Mouse (Mus musculus) adrenal gland, postnatal 10 days (tissue): ENCODE results near the gene Chil1. TPM values are rescaled to one million over a fixed set of nuclear protein-coding genes. Genes with fewer than 3 reads are reported as not detected.

Experiments used
- DNase-seq: peaks from one replicate; pipeline ENCODE4 v3.0.0; 2021; ENCODE audit warnings: mixed read lengths
- long read RNA-seq, 2 experiments: library from polyadenylated mRNA; stranded (forward); transcript quantifications; one replicate each; pipeline ENCODE4 v2.0.0; 2021
- total RNA-seq, 2 experiments: library from RNA; stranded (reverse); gene quantifications; 2 replicates each; pipeline ENCODE4 v1.2.3; 2021

Gene Chil1
- total RNA-seq = 1 to 10 TPM; 1.4 to 2.4 TPM
- long read RNA-seq, experiment 1, partial matches to known transcripts = 1 of 2 reads
- long read RNA-seq, experiment 1, other reads (novel, unspliced or antisense) = 0 of 2 reads
- long read RNA-seq, experiment 2, partial matches to known transcripts = 0 of 2 reads
- long read RNA-seq, experiment 2, other reads (novel, unspliced or antisense) = 1 of 2 reads

DNA sequence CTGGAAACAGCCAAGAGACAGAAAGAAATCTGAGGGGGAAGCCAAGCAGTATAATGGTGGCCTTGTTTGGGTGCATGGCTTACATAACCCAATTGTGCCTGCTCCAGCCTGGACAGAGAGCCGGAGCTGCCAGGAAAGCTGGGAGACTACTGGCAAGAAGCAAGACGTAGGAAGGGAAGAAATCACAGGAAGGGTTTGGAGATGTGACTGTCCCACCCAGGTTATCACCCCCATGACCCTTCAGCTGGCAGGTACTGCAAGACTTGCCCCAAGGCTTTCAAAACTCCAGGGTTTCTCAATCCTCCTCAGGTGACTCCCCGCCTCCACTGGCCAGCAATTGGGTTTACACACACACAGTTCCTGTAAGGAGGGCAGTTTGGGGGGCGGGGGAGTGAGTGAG lies at the start of gene Chil1:
Gene Chil1 (plus strand): TSS at position 152 of the 400 bp plus-strand sequence.
- peak; percentile 42 for DNase-seq

DNA sequence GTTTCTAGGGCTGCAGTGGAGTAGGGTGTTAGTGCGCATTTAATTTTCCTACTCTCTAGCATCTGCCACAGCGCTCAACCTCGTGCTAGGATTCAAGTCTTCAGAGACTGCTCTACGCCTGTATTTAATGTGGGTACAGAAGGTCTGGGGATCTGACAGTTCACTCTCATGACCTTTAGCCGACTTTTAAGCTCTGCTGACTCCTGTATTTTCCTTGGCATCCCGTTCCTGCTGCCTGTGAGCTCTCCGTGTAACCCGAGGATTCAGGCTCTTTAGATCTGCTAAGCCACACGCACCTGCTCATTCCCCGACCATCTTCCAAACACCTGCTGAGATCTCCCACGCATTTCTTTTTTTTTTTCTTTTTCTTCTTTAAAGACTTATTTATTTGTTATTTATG lies 48.7 kb upstream of the Chil1 start:
- DNase-seq = no peak

DNA sequence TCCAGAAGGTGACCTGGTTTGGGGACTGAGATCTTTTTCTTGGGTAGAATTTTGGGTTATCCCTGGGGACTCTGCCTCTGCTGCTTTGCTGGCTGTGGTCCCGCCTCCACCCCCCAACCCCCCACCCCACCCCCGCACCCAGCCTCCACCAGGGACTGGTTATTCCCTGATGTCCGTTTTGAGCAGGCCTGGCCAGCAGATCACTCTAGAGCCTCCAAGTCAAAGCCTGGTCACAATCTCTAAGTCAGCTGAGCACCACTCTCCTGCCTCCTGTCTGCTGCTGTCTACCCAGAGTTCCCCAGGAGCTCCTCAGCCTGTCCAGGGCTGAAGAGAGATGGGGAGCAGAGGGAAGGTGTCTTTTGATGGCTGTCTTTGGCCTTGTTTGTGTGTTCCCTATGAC lies 45.6 kb upstream of the Chil1 start:
- no peak for DNase-seq

DNA sequence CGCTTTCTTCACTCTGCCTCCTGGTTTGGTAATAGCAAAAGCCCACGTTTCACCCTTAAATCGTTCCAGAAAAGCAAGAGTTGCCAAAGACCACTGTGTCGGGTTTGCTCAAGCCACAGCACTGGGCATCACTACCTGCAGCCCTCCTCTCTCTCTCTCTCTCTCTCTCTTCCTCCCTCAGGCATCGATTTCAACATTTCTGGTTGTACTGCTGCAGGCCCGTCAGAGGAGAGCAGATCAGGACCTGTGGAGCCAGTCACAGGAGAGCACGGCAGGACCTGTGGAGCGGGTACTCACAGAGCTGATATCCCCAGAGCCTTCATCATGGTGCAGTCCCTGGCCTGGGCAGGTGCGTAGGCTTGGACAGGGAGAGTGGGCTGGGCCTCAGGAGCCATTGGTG lies 43.6 kb upstream of the Chil1 start:
- DNase-seq = no peak

DNA sequence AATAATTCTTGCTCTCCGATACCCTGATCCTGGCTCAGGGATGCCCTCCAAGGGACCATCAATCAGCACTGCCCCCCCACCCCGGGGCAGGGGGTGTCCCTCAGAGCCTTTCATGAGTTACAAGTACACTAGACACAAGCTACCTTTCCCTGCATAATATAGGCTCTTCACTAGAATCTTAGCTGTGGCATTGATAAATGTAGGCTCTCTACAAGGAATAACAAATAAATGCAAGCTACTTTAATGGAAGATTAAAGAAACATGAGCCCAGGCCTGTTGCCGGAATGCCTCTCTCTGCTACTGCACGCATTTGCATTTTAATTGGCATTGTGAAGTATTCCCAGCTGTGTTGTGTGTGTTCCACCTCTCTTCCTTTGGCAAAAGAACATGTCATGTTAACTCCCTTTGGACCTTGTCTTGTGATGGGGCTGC lies 39.6 kb upstream of the Chil1 start:
- DNase-seq = no peak

DNA sequence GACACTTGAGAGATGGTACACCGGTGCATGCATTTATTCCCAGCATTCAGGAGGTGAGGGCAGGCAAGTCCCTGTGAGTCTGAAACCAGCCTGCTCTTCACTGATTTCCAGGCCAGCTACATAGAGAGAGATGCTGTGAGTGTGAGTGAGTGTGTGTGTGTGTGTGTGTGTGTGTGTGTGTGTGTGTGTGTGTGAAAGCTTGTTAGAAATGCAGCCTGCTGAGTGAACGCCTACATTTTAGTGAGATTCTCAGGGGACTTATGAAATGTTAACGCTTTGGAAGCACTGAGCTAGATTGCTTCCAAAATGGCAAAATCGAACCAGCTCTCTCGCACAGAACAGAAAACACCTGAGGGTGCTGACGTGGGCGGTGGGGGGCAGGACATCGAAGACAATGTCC lies 35.9 kb upstream of the Chil1 start:
- DNase-seq = no peak

DNA sequence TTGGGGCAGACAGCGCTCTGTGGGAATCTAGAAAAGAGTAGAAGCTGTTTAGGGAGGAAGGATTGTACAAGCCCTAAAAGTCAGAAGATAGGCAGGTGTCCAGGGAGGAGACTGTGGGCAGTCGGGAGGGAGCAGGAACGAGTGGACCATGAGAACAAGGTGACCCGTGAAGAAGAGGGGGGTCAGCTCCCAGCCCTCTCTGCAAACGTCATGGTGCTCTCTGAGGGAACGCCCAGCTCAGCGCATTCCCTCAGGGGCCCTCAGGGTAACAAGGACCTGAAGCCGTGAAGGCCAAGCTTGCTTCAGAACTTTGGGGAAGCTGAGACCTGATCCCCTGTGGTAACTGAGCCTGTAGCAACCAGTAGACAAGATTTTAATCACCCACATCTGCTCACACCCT lies 31.9 kb upstream of the Chil1 start:
- DNase-seq = no peak

DNA sequence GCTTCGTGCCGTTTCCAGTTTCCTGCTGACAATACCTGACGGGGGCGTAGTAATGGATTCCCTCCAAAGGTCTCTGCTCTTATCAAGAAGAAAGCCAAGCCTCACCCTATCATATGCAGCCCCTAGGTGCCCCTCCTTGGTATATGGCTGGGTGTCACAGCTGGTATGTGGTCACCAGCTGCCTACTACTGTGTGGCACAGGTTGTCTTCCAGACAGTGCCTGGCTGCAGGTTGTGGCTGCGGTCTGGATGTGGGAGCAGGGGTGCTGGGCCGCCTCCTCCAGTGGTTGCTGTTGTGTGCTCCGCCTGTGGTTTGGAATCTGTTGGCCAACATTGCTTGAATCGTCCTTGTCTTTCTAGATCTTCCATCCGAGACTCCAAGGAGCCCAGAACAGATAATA lies 31.2 kb upstream of the Chil1 start:
- no peak for DNase-seq

DNA sequence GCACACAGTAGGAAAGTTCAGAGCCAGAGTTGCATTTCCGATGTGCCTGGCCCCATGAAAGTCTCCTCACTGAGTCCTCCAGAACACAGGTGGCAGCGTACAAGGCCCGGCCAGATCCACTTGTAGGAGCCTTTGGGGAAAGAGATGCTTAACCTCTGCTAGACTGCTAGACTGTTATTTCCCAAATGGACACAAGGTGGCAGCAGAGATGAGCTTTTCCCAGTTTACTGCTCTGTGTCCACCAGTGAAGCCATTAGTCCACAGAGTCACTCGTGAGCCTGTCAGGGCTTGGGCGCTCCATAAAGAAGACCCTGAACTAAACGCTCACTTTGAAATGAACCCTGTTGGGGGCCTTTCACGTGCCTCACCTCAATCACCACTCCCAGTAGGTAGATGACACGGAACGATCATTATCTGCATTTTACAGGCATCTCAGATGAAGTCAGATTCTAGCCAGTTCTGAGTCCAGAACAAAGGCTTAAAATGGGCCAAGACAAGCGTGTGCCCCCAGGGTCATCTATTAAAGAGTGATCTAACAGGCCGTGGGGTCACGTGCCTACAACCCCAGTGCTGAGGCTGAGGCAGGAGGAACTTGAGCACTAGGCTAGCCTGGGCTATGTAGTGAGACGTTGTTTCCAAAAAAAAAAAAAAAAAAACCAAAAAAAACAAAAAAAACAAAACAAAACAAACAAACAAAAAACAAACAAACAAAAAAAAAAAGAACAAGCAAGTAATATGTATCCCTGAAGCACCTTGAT lies 30.1 kb upstream of the Chil1 start:
- DNase-seq = peak; percentile 88

DNA sequence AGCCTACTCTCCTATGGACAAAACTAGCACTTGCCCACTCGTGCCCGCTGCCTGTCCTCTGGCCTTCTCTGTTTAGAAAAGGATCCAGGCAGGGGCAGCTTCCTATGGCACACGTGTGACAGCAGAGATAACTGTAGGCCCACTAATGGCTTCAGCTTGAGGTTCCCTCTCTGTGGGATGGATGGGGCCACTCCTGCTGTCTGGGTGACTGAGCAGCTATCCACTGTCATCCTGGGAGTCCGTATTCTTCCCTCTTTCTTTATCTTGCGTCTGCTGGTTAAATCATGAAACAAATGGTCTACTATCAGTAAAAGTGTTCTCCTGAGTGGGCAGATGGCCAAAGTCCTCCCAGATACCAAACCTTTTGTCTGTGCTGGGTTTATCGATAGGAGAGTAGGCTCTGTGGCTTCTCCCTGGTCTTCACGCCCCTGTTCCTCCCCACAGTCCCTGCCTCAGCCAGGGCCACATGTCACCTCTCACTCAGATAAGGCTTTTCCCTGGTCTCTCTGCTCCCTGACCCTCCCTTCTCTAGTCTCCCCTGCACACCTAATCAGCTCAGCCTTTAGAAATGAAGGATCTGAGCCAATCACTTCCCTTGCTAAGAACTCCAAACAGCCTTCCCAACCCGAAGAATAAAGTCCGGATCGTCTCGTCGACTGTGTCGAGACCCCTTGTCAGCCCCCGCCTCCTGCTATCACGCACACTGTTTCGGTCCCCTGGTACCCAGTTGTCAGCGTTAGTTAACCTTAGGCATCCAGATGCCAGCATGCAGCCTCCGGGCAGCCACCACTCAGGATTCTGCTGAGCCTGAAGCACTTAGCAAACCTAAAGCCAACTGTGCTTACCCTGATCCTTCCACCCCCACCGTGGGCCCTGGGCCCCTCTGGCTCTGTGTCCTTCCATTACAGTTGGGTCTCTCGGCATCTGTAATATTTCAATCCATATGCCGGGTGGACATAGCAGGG lies 29.1 kb upstream of the Chil1 start:
- DNase-seq = no peak

DNA sequence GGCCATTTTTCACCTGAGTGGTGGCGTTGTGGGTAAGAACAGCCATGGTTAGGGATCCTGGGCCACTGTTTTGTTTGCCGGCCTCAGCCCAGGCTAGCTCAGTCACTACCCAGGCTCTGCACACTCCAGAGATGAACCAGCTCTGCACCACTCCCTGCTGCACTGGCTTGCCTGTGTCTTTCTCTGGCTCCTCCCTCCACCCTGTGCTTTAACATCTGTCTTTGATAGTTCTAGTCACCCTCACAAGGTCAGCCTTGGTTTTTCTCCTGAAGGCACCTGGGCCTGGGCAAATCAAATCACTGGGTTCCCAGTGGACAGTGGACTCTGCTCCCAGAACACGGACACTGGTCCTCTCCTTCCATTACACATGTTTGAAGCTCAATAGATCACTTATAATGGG lies 27.9 kb upstream of the Chil1 start:
- no peak for DNase-seq

DNA sequence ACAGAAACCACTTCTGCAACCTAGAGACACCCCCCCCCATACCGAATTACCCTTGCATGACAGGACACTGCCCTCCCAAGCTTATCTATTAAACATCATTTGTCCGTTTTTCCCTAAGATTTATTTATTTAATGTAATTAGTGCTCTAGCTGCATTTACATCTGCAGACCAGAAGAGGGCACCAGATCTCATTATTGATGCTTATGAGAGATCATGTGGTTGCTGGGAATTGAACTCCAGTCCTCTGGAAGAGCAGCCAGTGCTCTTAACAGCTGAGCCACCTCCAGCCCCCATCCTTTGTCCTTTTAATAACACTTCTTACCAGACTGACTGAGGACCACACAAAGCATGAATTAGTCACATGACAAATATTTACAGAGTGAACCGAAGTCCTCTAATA lies 27.3 kb upstream of the Chil1 start:
- no peak for DNase-seq

DNA sequence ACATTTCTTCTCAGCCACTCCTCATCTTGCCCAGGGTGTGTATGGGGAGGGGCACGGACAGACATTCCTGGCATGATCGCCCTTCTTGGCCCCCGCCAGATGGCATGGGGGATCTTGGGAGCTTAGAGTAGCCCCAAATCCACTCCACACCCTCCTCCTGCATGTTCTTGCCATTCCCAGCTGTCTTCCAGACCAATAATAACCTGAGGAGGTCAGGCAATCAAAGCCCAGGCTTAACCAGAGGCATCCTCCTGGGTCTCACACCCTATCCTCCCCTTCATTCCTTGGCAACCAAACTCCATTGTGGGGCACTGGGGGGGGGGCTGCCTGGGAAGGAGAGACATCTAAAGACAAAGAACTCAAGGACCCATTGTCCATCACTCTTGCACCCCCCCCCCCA lies 21.6 kb upstream of the Chil1 start:
- no peak for DNase-seq

DNA sequence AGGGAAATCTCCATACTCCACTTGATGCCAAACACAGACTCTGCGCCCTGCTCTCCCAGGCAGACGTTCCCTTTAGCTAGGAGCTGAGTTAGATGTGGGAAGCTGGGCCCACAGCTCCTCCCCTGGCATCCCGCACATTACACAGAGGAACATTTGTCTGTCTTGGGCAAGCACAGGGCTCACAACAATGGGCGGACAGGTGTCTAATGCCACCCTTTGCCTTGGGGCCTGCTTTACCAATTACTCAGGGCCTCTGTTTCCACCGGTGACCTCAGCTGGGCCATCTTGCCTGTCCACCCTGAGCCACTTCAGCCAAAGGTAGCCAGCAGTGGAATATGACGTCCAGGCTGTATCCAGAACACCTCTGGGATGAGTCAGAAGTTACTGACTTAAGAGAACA lies 20.6 kb upstream of the Chil1 start:
- no peak for DNase-seq

DNA sequence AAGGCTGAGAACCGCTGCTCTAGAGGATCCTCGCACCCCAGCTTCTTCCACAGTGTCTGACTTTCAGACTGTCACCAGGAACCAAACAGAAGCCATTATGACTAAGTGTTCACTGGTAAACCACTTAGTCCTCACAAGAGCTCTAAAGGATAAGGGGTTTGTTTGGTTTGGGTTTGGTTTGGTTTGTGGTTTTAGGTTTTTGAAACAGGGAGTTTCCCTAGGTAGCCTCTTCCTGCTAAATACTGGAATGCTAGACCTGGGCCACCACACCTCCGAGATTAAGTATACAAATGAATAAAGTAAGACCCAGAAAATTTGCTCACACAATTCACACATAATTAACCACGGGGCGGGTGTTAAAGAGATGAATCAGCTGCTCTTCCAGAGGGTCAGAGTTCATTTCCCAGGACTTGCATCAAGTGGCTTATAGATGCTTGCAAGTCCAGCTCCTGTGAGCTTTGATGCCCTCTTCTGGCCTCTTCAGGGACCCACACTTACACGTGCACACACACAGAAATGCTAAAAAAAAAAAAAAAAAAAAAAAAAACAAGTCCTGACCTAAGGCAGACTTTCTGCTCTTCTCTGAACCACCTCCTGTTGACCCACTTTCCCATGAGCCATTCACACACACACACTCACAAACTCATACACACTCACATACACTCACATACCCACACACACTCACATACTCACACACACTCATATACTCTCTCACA lies 19.3 kb upstream of the Chil1 start:
- no peak for DNase-seq

DNA sequence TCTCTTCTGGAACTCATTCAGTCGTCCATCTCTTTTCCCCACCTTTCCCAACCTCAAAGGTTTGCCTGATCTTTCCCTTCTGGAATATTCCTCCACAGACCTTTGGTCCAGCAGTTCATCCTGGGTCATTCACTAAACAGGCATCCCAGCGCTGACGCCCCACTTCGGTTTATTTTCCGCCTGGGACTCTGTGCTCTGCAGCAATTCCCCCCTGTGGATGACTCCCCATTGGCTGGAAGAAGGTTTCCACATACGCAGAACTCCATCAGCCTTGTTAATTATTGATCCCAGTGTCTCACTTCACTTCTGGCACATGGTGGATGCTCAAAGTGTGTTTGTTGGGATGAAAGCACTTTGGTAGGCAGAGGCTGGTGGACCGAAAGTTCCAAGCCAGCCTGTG lies 18.5 kb upstream of the Chil1 start:
- no peak for DNase-seq

DNA sequence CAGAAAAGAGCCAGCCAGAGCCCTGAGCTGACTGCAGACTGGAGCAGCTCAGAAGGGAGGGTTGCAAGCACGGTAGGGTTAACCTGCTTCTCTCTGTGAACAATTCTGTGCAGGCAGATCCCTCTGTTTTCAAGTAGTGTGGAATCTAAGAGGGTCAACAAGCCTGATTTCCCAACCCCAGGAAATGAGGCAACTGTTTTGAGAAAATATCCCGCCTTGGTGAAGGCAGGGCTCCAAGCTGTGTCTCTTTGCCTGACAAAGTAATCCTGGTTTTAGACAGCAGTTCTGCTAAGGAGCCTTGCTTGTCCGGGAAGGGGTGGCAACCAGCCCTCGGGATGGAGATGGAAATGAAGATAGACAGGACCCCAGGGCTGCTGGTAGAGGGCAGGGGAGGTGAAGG lies 17.5 kb upstream of the Chil1 start:
- DNase-seq = no peak

DNA sequence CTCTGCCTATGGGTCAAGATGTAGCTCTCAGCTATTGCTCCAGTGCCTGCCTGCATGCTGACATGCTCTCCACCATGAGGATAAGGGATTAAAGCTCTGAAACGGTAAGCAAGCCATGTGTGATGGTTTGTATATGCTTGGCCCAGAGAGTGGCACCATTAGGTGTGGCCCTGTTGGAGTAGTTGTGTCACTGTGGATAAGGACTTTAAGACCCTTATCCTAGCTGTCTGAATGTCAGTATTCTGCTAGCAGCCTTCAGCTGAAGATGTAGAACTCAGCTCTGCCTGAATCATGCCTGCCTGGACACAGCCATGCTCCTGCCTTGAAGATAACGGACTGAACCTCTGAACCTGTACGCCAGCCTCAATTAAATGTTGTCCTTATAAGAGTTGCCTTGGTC lies 15.4 kb upstream of the Chil1 start:
- no peak for DNase-seq

DNA sequence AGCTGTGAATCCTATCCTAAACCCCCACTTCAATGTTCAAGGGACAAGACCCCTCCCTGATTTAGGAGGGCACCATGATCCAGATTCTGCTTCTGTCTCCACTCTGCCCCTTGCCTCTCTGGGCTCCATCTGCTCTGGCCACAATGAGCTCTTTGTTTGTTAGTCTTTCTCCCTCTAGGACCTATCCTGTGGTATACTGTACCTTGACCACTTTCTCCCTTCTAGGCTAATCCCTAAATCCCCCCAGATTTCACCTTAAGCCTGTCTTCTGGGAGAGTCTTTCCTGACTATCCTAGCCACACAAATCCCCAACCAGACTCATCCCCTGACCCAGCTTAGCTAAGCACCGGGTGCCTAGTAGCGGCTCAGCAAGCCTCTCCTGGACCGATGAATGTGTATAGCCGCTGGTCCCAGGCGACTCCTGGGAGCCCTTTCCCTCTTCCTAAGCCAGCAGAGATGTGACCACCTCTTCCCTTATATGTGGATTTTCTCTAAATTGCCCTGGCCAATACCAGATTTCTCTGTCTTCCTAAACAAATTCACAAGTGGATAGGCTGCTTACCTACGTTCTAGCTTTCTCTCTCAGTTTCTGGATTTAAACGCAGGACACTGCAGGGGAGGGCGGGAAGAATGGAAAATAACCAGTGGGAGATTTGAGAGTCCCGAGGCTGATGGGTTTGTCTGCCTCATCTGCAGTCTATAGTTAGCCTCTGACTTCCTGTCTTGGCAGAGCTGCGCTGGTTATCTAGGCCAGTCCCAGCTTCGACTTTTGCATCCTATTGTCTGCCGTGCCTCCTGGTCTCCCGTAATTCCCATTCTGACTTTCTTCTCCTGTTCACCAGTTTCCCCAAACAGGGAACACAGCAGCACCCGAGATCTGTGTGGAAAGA lies 14.3 kb upstream of the Chil1 start:
- no peak for DNase-seq

DNA sequence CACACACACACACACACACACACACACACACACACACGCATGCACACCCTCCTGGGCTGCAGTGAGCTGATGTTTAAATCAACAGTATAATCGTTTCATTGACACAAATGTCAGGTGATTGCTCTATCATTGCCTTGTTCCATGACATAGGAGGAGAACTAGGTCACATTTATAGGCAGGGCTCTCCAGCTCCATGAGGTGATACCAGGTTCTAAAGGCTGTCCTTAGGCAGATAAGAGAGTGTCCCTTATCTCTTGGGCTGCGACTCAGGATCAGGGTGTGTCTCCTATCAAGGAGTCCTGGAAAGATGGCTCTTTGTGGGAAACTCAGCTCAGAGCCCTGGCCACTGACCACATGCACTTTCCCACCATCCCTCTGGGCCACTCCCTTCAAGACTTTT lies 13.4 kb upstream of the Chil1 start:
- no peak for DNase-seq

DNA sequence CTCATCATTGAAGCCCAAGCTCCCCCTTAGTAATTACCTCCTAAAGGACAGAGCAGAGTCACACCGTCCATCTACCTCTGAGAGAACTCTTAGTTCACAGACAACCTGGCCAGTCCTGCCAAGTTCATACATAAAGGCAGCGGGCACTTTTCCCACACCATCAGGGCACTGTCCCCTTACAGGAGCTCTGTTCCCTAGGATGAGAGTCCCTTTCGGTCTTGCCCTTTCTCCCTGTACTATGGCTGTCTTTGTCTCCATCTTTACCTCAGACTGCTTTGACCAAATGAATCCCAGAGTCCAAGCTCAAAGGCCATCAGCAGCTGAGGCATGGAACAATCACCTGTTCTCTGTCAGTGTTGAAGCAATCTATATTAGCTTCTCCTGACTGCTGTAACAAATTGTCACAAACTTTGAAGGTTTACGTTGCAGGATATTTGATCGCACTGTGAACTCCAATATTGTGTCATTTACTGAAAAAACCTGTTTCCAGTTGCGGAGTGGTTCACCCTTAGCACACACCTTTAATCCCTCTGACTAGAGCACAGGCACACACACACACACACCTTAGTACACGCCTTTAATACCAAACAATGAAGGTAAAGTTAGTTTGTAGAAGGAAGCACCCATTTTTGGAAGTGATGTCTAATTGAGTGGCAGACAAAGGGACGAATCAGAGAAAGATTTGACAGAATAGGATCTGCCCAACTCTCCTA lies 12.8 kb upstream of the Chil1 start:
- no peak for DNase-seq
